Mouse (Mus musculus) bone marrow, adult 2 months (tissue): ENCODE data around the gene Tec. TPM values are rescaled to one million over a fixed set of nuclear protein-coding genes. Genes with fewer than 3 reads are reported as not detected.

Experiments
- H3K27ac ChIP-seq: fragments of 200-500 bp; 2 replicates; pipeline ENCODE4 v1.5.1; 2012; ENCODE audit warnings: low read depth, mild to moderate bottlenecking, control low read depth, inconsistent platforms, low read length; ENCODE audit not compliant: control insufficient read depth, poor library complexity, insufficient read depth
- H3K4me1 ChIP-seq: fragments of 200-500 bp; 2 replicates; pipeline ENCODE4 v1.6.1; 2011; ENCODE audit warnings: low read length; ENCODE audit not compliant: control insufficient read depth, insufficient read depth
- H3K4me3 ChIP-seq: fragments of 200-500 bp; replicated peaks from 2 replicates; pipeline ENCODE3; 2011; ENCODE audit warnings: mild to moderate bottlenecking, low read depth, low read length, control low read depth; ENCODE audit not compliant: control insufficient read depth
- CTCF ChIP-seq: fragments of 200-500 bp; IDR thresholded peaks from 2 replicates; pipeline ENCODE4 v1.5.1; 2011; ENCODE audit warnings: low read length, control low read depth; ENCODE audit not compliant: control insufficient read depth, insufficient read depth
- POLR2A ChIP-seq: fragments of 200-500 bp; IDR thresholded peaks from 2 replicates; pipeline ENCODE4 v1.6.1; 2011; ENCODE audit warnings: low read depth, mild to moderate bottlenecking, control low read depth, low read length, borderline replicate concordance; ENCODE audit not compliant: control insufficient read depth
- WGBS: fragments of 180-500 bp; shearing (Covaris S2); methylation state at CpG from one replicate; pipeline ENCODE4 v1.1.7; 2018; 5-methylcytosine and 5-hydroxymethylcytosine counted together
- polyA plus RNA-seq: library from polyadenylated mRNA; stranded (reverse); fragments of >200 nt; gene quantifications from 2 replicates; pipeline ENCODE4 v1.2.4, GENCODE M21; 2011; ENCODE audit warnings: low replicate concordance; ENCODE audit not compliant: missing spikeins, insufficient read depth, insufficient read length

Gene Tec
- polyA plus RNA-seq, 1 experiment = 39.4 TPM

DNA sequence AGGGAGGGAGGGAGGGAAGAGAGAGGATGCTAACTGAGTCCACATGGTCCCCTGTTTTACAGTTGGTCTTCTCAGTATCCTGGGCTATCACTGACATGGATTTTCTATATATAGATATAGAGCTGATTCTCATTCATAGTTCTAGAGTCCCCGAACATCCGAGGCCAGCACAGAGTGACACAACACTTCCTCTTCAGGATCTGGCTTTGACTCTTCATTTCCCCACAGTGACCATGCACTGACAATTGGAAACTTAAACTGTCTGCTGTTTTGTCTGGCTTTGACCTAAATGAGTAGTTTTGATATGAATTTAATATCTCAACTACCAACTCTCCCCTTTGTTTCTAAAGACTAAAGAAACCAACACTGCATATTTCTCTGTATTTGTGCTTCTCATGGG, 144.9 kb downstream of the Tec start:
- TF ChIP-seq CTCF (no peak), POLR2A (no peak)
- Histone ChIP-seq H3K27ac (no peak overlapping the region), H3K4me1 (no peaks in the 10 kb centered on the region), H3K4me3 (no peak overlapping the region)
- WGBS = 8% methylated on average over 2 of the region's 2 CpGs

DNA sequence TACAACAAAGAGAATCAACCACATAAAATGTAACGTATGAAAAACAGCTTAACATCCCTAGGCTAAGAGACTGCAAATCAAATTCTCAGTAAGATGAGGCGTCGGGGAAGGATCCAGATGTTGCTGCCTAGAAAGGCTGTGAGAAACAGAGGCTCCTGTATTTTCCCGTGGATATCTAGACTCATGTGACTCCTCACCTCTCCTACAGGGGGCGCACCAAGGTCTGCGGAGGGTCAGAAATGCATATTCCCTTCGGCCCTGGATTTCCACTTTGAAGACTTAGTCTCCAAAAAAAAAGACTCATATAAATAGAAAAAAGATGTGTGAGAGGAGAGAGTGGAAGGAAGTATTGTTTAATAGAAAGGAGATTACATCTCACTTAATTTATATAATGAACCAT, 147.7 kb downstream of the Tec start:
- Histone ChIP-seq H3K4me3 (no peak overlapping the region), H3K27ac (no peak overlapping the region), H3K4me1 (no peaks in the 10 kb centered on the region)
- TF ChIP-seq CTCF (peak; percentile 55; the same call in 1 of the 2 replicates), POLR2A (no peak)
- WGBS = 54% methylated on average over 7 of the region's 7 CpGs

DNA sequence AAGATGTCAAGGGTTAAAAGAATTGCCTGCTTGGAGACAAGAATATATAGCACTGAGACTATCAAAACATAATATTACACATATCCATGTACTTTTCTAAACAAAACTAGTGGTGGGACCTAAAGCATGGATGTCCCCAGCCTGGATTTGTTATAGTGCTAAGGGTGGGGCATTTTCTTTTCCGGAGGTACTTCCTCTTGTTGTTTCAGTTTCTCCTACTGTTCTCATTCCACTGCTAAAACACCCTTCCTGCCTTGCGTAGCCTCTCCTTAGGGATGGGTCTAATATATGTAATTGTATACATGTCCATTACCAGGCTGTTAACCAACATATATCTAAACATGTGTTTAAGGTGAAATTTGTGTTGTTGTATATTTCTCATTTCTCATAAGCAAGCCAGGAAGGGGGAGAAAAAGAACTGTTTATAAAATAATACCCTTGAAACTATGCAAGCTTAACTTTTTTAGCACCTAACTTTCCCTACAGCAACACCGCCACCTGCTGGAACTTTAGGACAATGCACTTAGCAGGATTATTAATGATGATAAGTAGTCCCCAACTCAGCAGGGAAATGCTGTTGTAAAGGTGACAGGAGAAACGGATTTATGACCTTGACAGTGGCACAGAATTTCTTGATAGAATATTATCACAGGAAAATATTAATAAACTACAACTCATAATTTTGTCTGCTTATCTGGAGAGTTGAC, 157.6 kb downstream of the Tec start:
- Histone ChIP-seq H3K27ac (no peak overlapping the region), H3K4me3 (no peak overlapping the region), H3K4me1 (no peaks in the 10 kb centered on the region)
- TF ChIP-seq POLR2A (no peak), CTCF (peak; percentile 19; the same call in 1 of the 2 replicates)
- 20% methylated on average over 4 of the region's 4 CpGs for WGBS

DNA sequence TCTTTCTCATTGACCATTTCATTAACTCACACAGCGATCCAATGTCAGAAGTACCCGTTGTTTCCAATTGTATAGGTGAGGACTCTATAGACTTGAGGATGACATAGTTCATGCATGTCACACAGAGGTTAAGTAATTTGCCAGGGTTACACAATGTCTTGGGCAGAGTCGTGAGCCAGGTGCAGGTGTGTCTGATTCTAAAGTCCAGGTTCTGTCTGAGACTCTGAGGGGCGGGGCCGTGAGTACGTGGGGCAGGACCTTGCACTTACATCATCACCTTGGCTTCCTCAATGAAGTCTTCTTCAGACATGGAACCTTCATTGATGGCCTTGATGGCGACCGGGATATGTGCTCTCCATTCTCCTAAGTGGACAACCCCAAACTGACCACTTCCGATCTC, 158.3 kb downstream of the Tec start:
- no peak for TF ChIP-seq POLR2A
- TF ChIP-seq CTCF = no peak
- WGBS = 78% methylated on average over 9 of the region's 9 CpGs
- H3K4me3 ChIP-seq = no peak overlapping the region
- H3K4me1 ChIP-seq = no peaks in the 10 kb centered on the region
- H3K27ac ChIP-seq = no peak overlapping the region

DNA sequence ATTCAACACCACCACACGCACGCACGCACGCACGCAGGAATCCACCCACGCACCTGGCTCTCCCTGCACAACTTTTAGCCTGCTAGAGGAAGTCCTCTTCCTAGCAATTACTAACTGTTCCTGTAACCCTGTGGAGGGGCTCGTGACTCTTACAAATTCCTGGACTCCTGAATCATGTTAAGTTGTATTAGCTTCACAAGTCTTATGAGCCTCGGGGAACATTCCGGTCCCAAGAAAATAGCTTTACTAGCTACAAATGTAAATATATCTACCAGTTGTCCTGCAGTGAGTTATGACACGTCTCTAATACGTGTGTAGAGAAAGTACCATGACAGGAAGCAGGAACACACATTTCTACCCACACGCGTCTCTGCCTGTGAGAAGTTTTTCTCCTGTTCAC, 158.8 kb downstream of the Tec start:
- Histone ChIP-seq H3K4me1 (no peaks in the 10 kb centered on the region), H3K27ac (no peak overlapping the region), H3K4me3 (no peak overlapping the region)
- 41% methylated on average over 13 of the region's 13 CpGs for WGBS
- TF ChIP-seq CTCF (no peak), POLR2A (no peak)

DNA sequence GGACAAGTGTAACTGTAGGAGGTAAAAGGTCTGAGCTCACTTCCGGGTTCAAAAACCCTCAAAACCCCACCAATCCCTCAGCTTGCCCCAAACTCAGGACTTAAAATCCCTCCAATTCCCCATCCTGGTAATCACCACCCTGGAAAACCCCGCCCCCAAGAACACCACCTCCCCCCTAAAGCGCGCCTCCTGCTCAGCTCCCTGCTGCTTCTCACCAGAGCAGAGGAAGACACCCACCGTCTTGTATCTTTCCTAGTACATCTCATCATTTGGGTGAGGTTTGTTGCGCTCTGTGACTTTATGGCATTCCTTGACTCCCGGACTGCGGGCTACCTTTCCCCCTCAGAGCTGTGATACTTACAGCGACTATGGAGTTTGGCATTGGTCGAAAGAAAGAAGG, 161.6 kb downstream of the Tec start:
- TF ChIP-seq CTCF (no peak), POLR2A (no peak)
- 80% methylated on average over 10 of the region's 10 CpGs for WGBS
- H3K27ac ChIP-seq = no peak overlapping the region
- no peaks in the 10 kb centered on the region for H3K4me1 ChIP-seq
- H3K4me3 ChIP-seq = no peak overlapping the region

DNA sequence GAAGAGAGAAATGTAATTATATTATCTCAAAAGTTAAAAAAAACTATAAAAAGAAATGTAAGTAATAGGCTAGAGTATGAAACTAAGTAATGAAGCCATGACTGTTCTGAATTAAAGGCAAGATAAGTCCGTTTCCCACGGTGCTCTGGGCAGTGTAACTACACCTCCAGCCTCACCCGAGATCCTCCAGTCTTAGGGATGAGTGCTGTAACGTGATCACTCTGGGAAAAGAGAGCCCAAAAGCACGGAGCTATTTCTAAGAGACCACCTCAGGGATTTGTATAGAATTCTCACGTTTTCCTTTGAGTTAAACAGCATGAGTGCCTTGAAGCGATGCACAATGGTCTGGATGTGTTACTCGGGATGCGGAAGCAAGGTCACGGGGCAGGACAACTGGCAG, 162.2 kb downstream of the Tec start:
- 87% methylated on average over 10 of the region's 10 CpGs for WGBS
- no peak overlapping the region for H3K4me3 ChIP-seq
- H3K4me1 ChIP-seq = no peaks in the 10 kb centered on the region
- TF ChIP-seq CTCF (no peak), POLR2A (no peak)
- no peak overlapping the region for H3K27ac ChIP-seq

Other genes with a start within 250 kb of the Tec start
- 0.60 TPM in 1 of 2 replicates, not detected in the other for gene Cnga1, start 224.2 kb downstream of the Tec start, polyA plus RNA-seq
- not detected in 2 replicates for gene Nipal1, start 220.7 kb downstream of the Tec start, polyA plus RNA-seq
- 2.5 and 4.7 TPM in 2 replicates for gene Txk, start 115.7 kb downstream of the Tec start, polyA plus RNA-seq
- gene Slain2, start 45.8 kb upstream of the Tec start, polyA plus RNA-seq = 9.3 and 18.4 TPM in 2 replicates
- gene Gm10135, start 106.2 kb upstream of the Tec start, polyA plus RNA-seq = not detected in 2 replicates
- not detected in 2 replicates for gene Slc10a4, start 138.4 kb upstream of the Tec start, polyA plus RNA-seq